Mouse (Mus musculus) kidney, adult 2 months (tissue): ENCODE data around the gene Tmem212.

ENCODE experiments used
- CTCF ChIP-seq: fragments of 200-500 bp; conservative IDR thresholded peaks from 2 replicates; pipeline ENCODE4 v1.5.1; 2011; ENCODE audit warnings: low read depth, mild to moderate bottlenecking, control low read depth, low read length, moderate library complexity, mixed read lengths; ENCODE audit not compliant: insufficient read depth, insufficient read length
- POLR2A ChIP-seq: fragments of 200-500 bp; IDR thresholded peaks from one replicate; pipeline ENCODE4 v1.6.1; 2011; ENCODE audit warnings: low read depth, low read length, control low read depth

- TF ChIP-seq CTCF (no peak), POLR2A (no peak)
Observed at GRCm38 (mm10) chr3:27885585-27885984, 10.6 kb downstream of the Tmem212 start.
